9 mouse cellular contexts compared by ENCODE assay signal in genomic region chr5:114594741-114595241, GRCm38 (mm10). TPM values are rescaled to one million over a fixed set of nuclear protein-coding genes. Genes with fewer than 3 reads are reported as not detected.
A peak's percentile ranks its signal among the peaks of the same experiment; 100 is the strongest.
DNase-seq lines count a peak whose midpoint lies in the region; ATAC-seq and TF ChIP-seq lines count a peak whose summit lies in the region.
"Had no signal": no experiment of that assay in that cellular context is flagged by ENCODE, and none has a peak within 500 bp of the region (broad histone marks: within the 10 kb centered on the region; RNA-seq: fewer than 3 reads in every experiment).

No protein-coding gene starts in this region.

- no peak overlapping the region for H3K27ac ChIP-seq in neural tube, embryonic 12.5 days
- no peak overlapping the region; the same call in 1 of the 2 replicates for H3K27ac ChIP-seq in neural tube, embryonic 15.5 days (replicated peaks)
- no peak overlapping the region for H3K27ac ChIP-seq in liver, adult 2 months (replicated peaks; ENCODE audit: insufficient read depth, low read depth, low read length)
- H3K27ac ChIP-seq in small intestine, adult 2 months (ENCODE audit: insufficient read depth, low read depth, low read length), result peak overlapping the region; percentile 35; the same call in 1 of the 2 replicates

- peaks cover 12% of the 10 kb centered on the region; the same call in 1 of the 2 replicates for H3K36me3 ChIP-seq in neural tube, embryonic 12.5 days
- 0 out of 2 replicates have a peak, but pooled peaks cover 5% of the 10 kb centered on the region for H3K36me3 ChIP-seq in neural tube, embryonic 15.5 days
- H3K36me3 ChIP-seq in liver, adult 2 months (ENCODE audit: control insufficient read depth, insufficient read depth, low read length), result no peaks in the 10 kb centered on the region
- H3K36me3 ChIP-seq in small intestine, adult 2 months (ENCODE audit: control insufficient read depth, insufficient read depth, low read length), result no peaks in the 10 kb centered on the region

- no peak for TF ChIP-seq CTCF in liver, adult 2 months (IDR thresholded peaks at IDR 0.05; ENCODE audit: low read depth, low read length)
- TF ChIP-seq CTCF in small intestine, adult 2 months (IDR thresholded peaks at IDR 0.05; ENCODE audit: extremely low read depth, insufficient read length, insufficient replicate concordance, low read depth, low read length), result no peak

- no peaks in the 10 kb centered on the region for H3K9me3 ChIP-seq in neural tube, embryonic 12.5 days
- no peaks in the 10 kb centered on the region for H3K9me3 ChIP-seq in neural tube, embryonic 15.5 days (replicated peaks)

- peaks cover 10% of the 10 kb centered on the region; the same call in 1 of the 2 replicates for H3K79me2 ChIP-seq in liver, adult 2 months (ENCODE audit: control insufficient read depth, insufficient read depth, low read length)

- no peak overlapping the region for H3K4me3 ChIP-seq in neural tube, embryonic 12.5 days
- no peak overlapping the region for H3K4me3 ChIP-seq in neural tube, embryonic 15.5 days (replicated peaks)
- H3K4me3 ChIP-seq in liver, adult 2 months (ENCODE audit: insufficient read depth, low read depth, low read length), result peak overlapping the region; percentile 11; the same call in 1 of the 2 replicates
- H3K4me3 ChIP-seq in small intestine, adult 2 months (ENCODE audit: low read depth, low read length), result peak overlapping the region; percentile 22

- peaks cover 63% of the 10 kb centered on the region for H3K4me1 ChIP-seq in neural tube, embryonic 12.5 days
- H3K4me1 ChIP-seq in neural tube, embryonic 15.5 days, result peaks cover 67% of the 10 kb centered on the region
- peaks cover 19% of the 10 kb centered on the region for H3K4me1 ChIP-seq in liver, adult 2 months (ENCODE audit: control insufficient read depth, insufficient read depth, low read length)
- H3K4me1 ChIP-seq in small intestine, adult 2 months (ENCODE audit: control insufficient read depth, insufficient read depth, insufficient read length, low read length), result peaks cover 23% of the 10 kb centered on the region

- DNase-seq in heart, postnatal 4 days, result peak; percentile 45
- no peak for DNase-seq in liver, adult 2 months (ENCODE audit: extremely low read depth, low read depth, low spot score)
- DNase-seq in left cerebral cortex, adult 8-10 months (ENCODE audit: low spot score in 2 of 2), result no peak
- DNase-seq in cerebellum, postnatal 25 days, result no peak
- DNase-seq in left cerebral cortex, adult 9 months (ENCODE audit: low spot score in 2 of 2), result no peak

- no peaks in the 10 kb centered on the region for H3K27me3 ChIP-seq in neural tube, embryonic 12.5 days (replicated peaks)
- H3K27me3 ChIP-seq in neural tube, embryonic 15.5 days (replicated peaks), result no peaks in the 10 kb centered on the region
- H3K27me3 ChIP-seq in liver, adult 2 months (ENCODE audit: control insufficient read depth, insufficient read depth, low read length), result no peaks in the 10 kb centered on the region
- H3K27me3 ChIP-seq in small intestine, adult 2 months (ENCODE audit: control insufficient read depth, insufficient read depth, low read length), result no peaks in the 10 kb centered on the region; the same call in 1 of the 2 replicates
- H3K27me3 ChIP-seq: Patski had no signal

- ATAC-seq in neural tube, embryonic 12.5 days (ENCODE audit: low FRiP score, low read depth), result no peak
- ATAC-seq in neural tube, embryonic 15.5 days (ENCODE audit: low FRiP score), result no peak
- ATAC-seq: Patski had no signal

- H3K4me2 ChIP-seq in neural tube, embryonic 12.5 days (replicated peaks), result 0 out of 2 replicates have a peak overlapping the region, but pooled peaks have one; percentile 5
- H3K4me2 ChIP-seq in neural tube, embryonic 15.5 days, result no peak overlapping the region

- TF ChIP-seq POLR2A in liver, adult 2 months (IDR thresholded peaks at IDR 0.05; ENCODE audit: extremely low read depth, insufficient read depth, low read length), result 0 out of 2 replicates have a peak, but pooled peaks have one; percentile 9
- TF ChIP-seq POLR2A in small intestine, adult 2 months (IDR thresholded peaks at IDR 0.05; ENCODE audit: low read depth, low read length), result no peak

- H3K9ac ChIP-seq in neural tube, embryonic 12.5 days, result no peak overlapping the region
- no peak overlapping the region for H3K9ac ChIP-seq in neural tube, embryonic 15.5 days (replicated peaks)
- H3K9ac ChIP-seq in liver, adult 2 months (ENCODE audit: low read depth, low read length), result peak overlapping the region; percentile 4; the same call in 1 of the 2 replicates

- 75% methylated on average over 15 of the region's 15 CpGs for WGBS in neural tube, embryonic 12.5 days
- 80% methylated on average over 15 of the region's 15 CpGs for WGBS in neural tube, embryonic 15.5 days
- WGBS in liver, adult 2 months, result 65% methylated on average over 15 of the region's 15 CpGs
- WGBS in small intestine, adult 2 months, result 67% methylated on average over 15 of the region's 15 CpGs

RNA-seq across cellular contexts. Expression of gene Fam222a, which starts 27.0 kb away (rescaled TPM):
- polyA plus RNA-seq in neural tube, embryonic 12.5 days (2016; fragmentation: Nextera tagmentation; extraction: Ambion mirVana), result 7.2 and 8.0 TPM in 2 replicates
- polyA plus RNA-seq in neural tube, embryonic 15.5 days (2015; fragmentation: Nextera tagmentation; extraction: Ambion mirVana), result 4.7 and 5.3 TPM in 2 replicates
- 1 to 10 TPM; 6.0 to 7.0 TPM for total RNA-seq in heart, postnatal 4 days (2021)
- 0.09 and 0.60 TPM in 2 replicates for total RNA-seq in liver, adult 2 months (2014; rRNA removed)
- 1.2 and 1.4 TPM in 2 replicates for polyA plus RNA-seq in liver, adult 2 months (2012; rRNA removed)
- polyA plus RNA-seq in small intestine, adult 2 months (2012; rRNA removed), result 2.8 and 5.3 TPM in 2 replicates
- 10 to 100 TPM in 3 of 4 experiments, 1 to 10 TPM in 1; 8.6 to 12.8 (median 11.6) TPM for total RNA-seq in left cerebral cortex, adult 8-10 months (2022)

Comparison
In these comparisons a context has a peak if more than half of its experiments do, and no peak if none do; other contexts are left out.
1. H3K4me3 ChIP-seq: peak in liver, adult 2 months (single experiment) and small intestine, adult 2 months (single experiment); none in neural tube, embryonic 12.5 days (single experiment) and neural tube, embryonic 15.5 days (single experiment).